Mouse (Mus musculus): ENCODE measurements at regions not wholly inside any gene's neighbourhood (a gene's known extent, or its start where the extent isn't known, plus 50 kb on each side); places are given as distances from the start of the nearest gene placed in this dataset.

GRCm38 (mm10) chr3:115495692-115496091 is 219.2 kb downstream of the S1pr1 start:
- TF ChIP-seq BHLHE40 (IDR thresholded peaks at IDR 0.05; ENCODE audit: low read depth, low read length) (no peak), PAX5 (IDR thresholded peaks at IDR 0.05; ENCODE audit: low read length) (no peak), MEF2A (IDR thresholded peaks at IDR 0.05; ENCODE audit: borderline replicate concordance, low read depth, low read length) (no peak), E2F4 (IDR thresholded peaks at IDR 0.05; ENCODE audit: insufficient replicate concordance, low read depth, low read length) (no peak), NELFE (IDR thresholded peaks at IDR 0.05; ENCODE audit: low read depth, low read length) (no peak), RAD21 (IDR thresholded peaks at IDR 0.05; ENCODE audit: low read depth, low read length) (no peak), JUN (IDR thresholded peaks at IDR 0.05; ENCODE audit: insufficient read depth, low read depth, low read length) (no peak), CHD2 (IDR thresholded peaks at IDR 0.05; ENCODE audit: low read length) (no peak), IRF4 (IDR thresholded peaks at IDR 0.05; ENCODE audit: low read depth, low read length) (no peak), SMC3 (IDR thresholded peaks at IDR 0.05; ENCODE audit: low read depth, low read length) (no peak), MAFK (IDR thresholded peaks at IDR 0.05; ENCODE audit: insufficient replicate concordance, low read length) (no peak), JUND (conservative IDR thresholded peaks at IDR 0.05; ENCODE audit: low read depth, low read length) (no peak), MYC (IDR thresholded peaks at IDR 0.05; ENCODE audit: low read depth, low read length) (no peak), TCF12 (IDR thresholded peaks at IDR 0.05; ENCODE audit: low read depth, low read length) (no peak), SIN3A (IDR thresholded peaks at IDR 0.05; ENCODE audit: low read length) (no peak), ETS1 (conservative IDR thresholded peaks at IDR 0.05; ENCODE audit: low read depth, low read length) (no peak), ZMIZ1 (IDR thresholded peaks at IDR 0.05; ENCODE audit: low read depth, low read length) (no peak)

GRCm38 (mm10) chr3:115468980-115469379 is 245.9 kb downstream of the S1pr1 start:
- no peaks in the 10 kb centered on the region for H3K9me3 ChIP-seq (replicated peaks; ENCODE audit: low read length)
- no peaks in the 10 kb centered on the region for H3K79me2 ChIP-seq (replicated peaks; ENCODE audit: control insufficient read depth, extremely low read depth, insufficient read depth, poor library complexity, severe bottlenecking)
- no peak for DNase-seq (ENCODE audit: extremely low read depth)
- H3K4me3 ChIP-seq (replicated peaks in 1 of 3; ENCODE audit: low read depth in 2 of 3, low read length in 2 of 3, poor library complexity in 1 of 3): no peak overlapping the region
- dilution Hi-C loops (cut with MboI; ENCODE audit: extremely low pct_ligation_motif_present, extremely low pct_unique_long_range_greater_than_20kb, low sequenced_read_pairs): no loop called here
- no peaks in the 10 kb centered on the region for H3K4me1 ChIP-seq (ENCODE audit: control insufficient read depth in 1 of 2, insufficient read depth in 2 of 2)
- H3K27me3 ChIP-seq (replicated peaks): no peaks in the 10 kb centered on the region
- no peak overlapping the region for H3K27ac ChIP-seq (ENCODE audit: insufficient read depth, low read depth)
- H3K36me3 ChIP-seq (replicated peaks in 1 of 2; ENCODE audit: control insufficient read depth in 1 of 2, insufficient read depth in 1 of 2, low read length in 1 of 2): no peaks in the 10 kb centered on the region
- H3K4me2 ChIP-seq (ENCODE audit: insufficient read depth, low read depth, poor library complexity, severe bottlenecking): no peak overlapping the region
- TF ChIP-seq MAFK (IDR thresholded peaks at IDR 0.05; ENCODE audit: insufficient replicate concordance, low read length): no peak
- TF ChIP-seq NRF1 (IDR thresholded peaks at IDR 0.05; ENCODE audit: low read depth, low read length): no peak
- no peak for TF ChIP-seq MAX (IDR thresholded peaks at IDR 0.05; ENCODE audit: low read length)
- TF ChIP-seq ZMIZ1 (IDR thresholded peaks at IDR 0.05; ENCODE audit: low read depth, low read length): no peak
- TF ChIP-seq ELF1 (IDR thresholded peaks at IDR 0.05; ENCODE audit: low read depth, low read length): no peak
- no peak for TF ChIP-seq ZNF384 (IDR thresholded peaks at IDR 0.05; ENCODE audit: low read depth, low read length)
- TF ChIP-seq E2F4 (IDR thresholded peaks at IDR 0.05; ENCODE audit: insufficient replicate concordance, low read depth, low read length): no peak
- no peak for TF ChIP-seq RAD21 (IDR thresholded peaks at IDR 0.05; ENCODE audit: low read depth, low read length)
- no peak for TF ChIP-seq MEF2A (IDR thresholded peaks at IDR 0.05; ENCODE audit: borderline replicate concordance, low read depth, low read length)
- no peak for TF ChIP-seq RCOR1 (conservative IDR thresholded peaks at IDR 0.05; ENCODE audit: low read depth, low read length)
- TF ChIP-seq EP300 (IDR thresholded peaks at IDR 0.05; ENCODE audit: low read length): no peak
- no peak for TF ChIP-seq ZC3H11A (IDR thresholded peaks at IDR 0.05; ENCODE audit: low read depth, low read length)
- TF ChIP-seq CTCF (conservative IDR thresholded peaks at IDR 0.05 in 1 of 2, IDR thresholded peaks at IDR 0.05 in 1 of 2; ENCODE audit: low read depth in 2 of 2, low read length in 2 of 2): no peak
- TF ChIP-seq UBTF (IDR thresholded peaks at IDR 0.05; ENCODE audit: low read depth, low read length): no peak
- TF ChIP-seq BHLHE40 (IDR thresholded peaks at IDR 0.05; ENCODE audit: low read depth, low read length): no peak
- in situ Hi-C loops (cut with MboI; ENCODE audit: low pct_ligation_motif_present, low pct_unique_long_range_greater_than_20kb, low sequenced_read_pairs): no loop called here
- H3K9ac ChIP-seq (ENCODE audit: insufficient read depth, low read depth): no peak overlapping the region

More at GRCm38 (mm10) chr3:115495692-115496091, 219.2 kb downstream of the S1pr1 start:
- Histone ChIP-seq H3K4me3 (replicated peaks in 1 of 3; ENCODE audit: low read depth in 2 of 3, low read length in 2 of 3, poor library complexity in 1 of 3) (no peak overlapping the region), H3K79me2 (replicated peaks; ENCODE audit: control insufficient read depth, extremely low read depth, insufficient read depth, poor library complexity, severe bottlenecking) (no peaks in the 10 kb centered on the region), H3K9ac (ENCODE audit: insufficient read depth, low read depth) (no peak overlapping the region), H3K9me3 (replicated peaks; ENCODE audit: low read length) (no peaks in the 10 kb centered on the region), H3K4me1 (ENCODE audit: control insufficient read depth in 1 of 2, insufficient read depth in 2 of 2) (no peaks in the 10 kb centered on the region), H3K27me3 (replicated peaks) (no peaks in the 10 kb centered on the region), H3K36me3 (replicated peaks in 1 of 2; ENCODE audit: control insufficient read depth in 1 of 2, insufficient read depth in 1 of 2, low read length in 1 of 2) (no peaks in the 10 kb centered on the region), H3K27ac (ENCODE audit: insufficient read depth, low read depth) (no peak overlapping the region), H3K4me2 (ENCODE audit: insufficient read depth, low read depth, poor library complexity, severe bottlenecking) (no peak overlapping the region)
- dilution Hi-C loops (cut with MboI; ENCODE audit: extremely low pct_ligation_motif_present, extremely low pct_unique_long_range_greater_than_20kb, low sequenced_read_pairs) (no loop called here), in situ Hi-C loops (cut with MboI; ENCODE audit: low pct_ligation_motif_present, low pct_unique_long_range_greater_than_20kb, low sequenced_read_pairs) (no loop called here)
- DNase-seq (ENCODE audit: extremely low read depth): no peak

All from CH12.LX (cell line).